Mouse (Mus musculus): ENCODE results near the gene Olfr311.
"Not testable (repeated sequence)": the region's sequence is repeated elsewhere in the genome, so short reads cannot be mapped to it uniquely, and the experiment has no call there.

Olfr311 gene

GRCm38 (mm10) chr11:58838951-58839350 lies at the start of gene Olfr311:
TSS of gene Olfr311 (plus strand) at chr11:58839251.
- DNase-seq: not testable (repeated sequence)

GRCm38 (mm10) chr11:58789532-58789931 lies 49.5 kb upstream of the Olfr311 start:
- no peak for DNase-seq

- DNase-seq: no peak
These were observed 49.0 kb upstream of the Olfr311 start for GRCm38 (mm10) chr11:58790053-58790452.

GRCm38 (mm10) chr11:58790646-58791045 lies 48.4 kb upstream of the Olfr311 start:
- no peak for DNase-seq

GRCm38 (mm10) chr11:58795856-58796255 lies 43.2 kb upstream of the Olfr311 start:
- DNase-seq: peak; percentile 70

- no peak for DNase-seq
These were observed 42.2 kb upstream of the Olfr311 start for GRCm38 (mm10) chr11:58796850-58797249.

GRCm38 (mm10) chr11:58799747-58800146 lies 39.3 kb upstream of the Olfr311 start:
- DNase-seq: no peak

- DNase-seq: no peak
These were observed 37.4 kb upstream of the Olfr311 start, which contains the start of gene Fam183b for GRCm38 (mm10) chr11:58801558-58802228. TSS of gene Fam183b (minus strand) at chr11:58801960.

GRCm38 (mm10) chr11:58803871-58804270 lies 35.2 kb upstream of the Olfr311 start:
- DNase-seq: no peak

GRCm38 (mm10) chr11:58804393-58804792 lies 34.7 kb upstream of the Olfr311 start:
- DNase-seq: no peak

- DNase-seq: peak; percentile 52
These were observed 27.1 kb upstream of the Olfr311 start for GRCm38 (mm10) chr11:58812001-58812400.

GRCm38 (mm10) chr11:58814700-58815099 lies 24.4 kb upstream of the Olfr311 start, which contains the start of gene Olfr313:
TSS of gene Olfr313 (plus strand) at chr11:58815000.
- not testable (repeated sequence) for DNase-seq

GRCm38 (mm10) chr11:58815676-58816075 lies 23.4 kb upstream of the Olfr311 start:
- DNase-seq: no peak

- DNase-seq: not testable (repeated sequence)
These were observed 10.1 kb upstream of the Olfr311 start, which contains the start of gene Olfr312 for GRCm38 (mm10) chr11:58828937-58829336. TSS of gene Olfr312 (plus strand) at chr11:58829237.

GRCm38 (mm10) chr11:58829764-58830163 lies 9.3 kb upstream of the Olfr311 start:
- peak; percentile 43 for DNase-seq

GRCm38 (mm10) chr11:58832541-58832940 lies 6.5 kb upstream of the Olfr311 start:
- peak; percentile 56 for DNase-seq

GRCm38 (mm10) chr11:58846919-58847461 lies 7.9 kb downstream of the Olfr311 start, which contains the start of gene Gm12258:
TSS of gene Gm12258 (plus strand) at chr11:58847158.
- DNase-seq: peak; percentile 78

- DNase-seq: no peak
These were observed 8.6 kb downstream of the Olfr311 start for GRCm38 (mm10) chr11:58847636-58848035.

- DNase-seq: no peak
These were observed 10.7 kb downstream of the Olfr311 start for GRCm38 (mm10) chr11:58849731-58850130.

- no peak for DNase-seq
These were observed 21.7 kb downstream of the Olfr311 start for GRCm38 (mm10) chr11:58860744-58861143.

GRCm38 (mm10) chr11:58867039-58867953 lies 28.2 kb downstream of the Olfr311 start, which contains the start of gene 2810021J22Rik:
TSS of gene 2810021J22Rik (plus strand) at chr11:58867216.
- peak; percentile 91 for DNase-seq

GRCm38 (mm10) chr11:58867954-58868330 lies 28.9 kb downstream of the Olfr311 start:
- DNase-seq: no peak

GRCm38 (mm10) chr11:58870961-58871360 lies 31.9 kb downstream of the Olfr311 start:
- no peak for DNase-seq
